Mouse (Mus musculus): ENCODE measurements around the gene Plpp2. TPM values are rescaled to one million over a fixed set of nuclear protein-coding genes. Genes with fewer than 3 reads are reported as not detected.

Plpp2 gene
- polyA plus RNA-seq, 1 experiment from 2014 or later, result 21.8 TPM

DNA sequence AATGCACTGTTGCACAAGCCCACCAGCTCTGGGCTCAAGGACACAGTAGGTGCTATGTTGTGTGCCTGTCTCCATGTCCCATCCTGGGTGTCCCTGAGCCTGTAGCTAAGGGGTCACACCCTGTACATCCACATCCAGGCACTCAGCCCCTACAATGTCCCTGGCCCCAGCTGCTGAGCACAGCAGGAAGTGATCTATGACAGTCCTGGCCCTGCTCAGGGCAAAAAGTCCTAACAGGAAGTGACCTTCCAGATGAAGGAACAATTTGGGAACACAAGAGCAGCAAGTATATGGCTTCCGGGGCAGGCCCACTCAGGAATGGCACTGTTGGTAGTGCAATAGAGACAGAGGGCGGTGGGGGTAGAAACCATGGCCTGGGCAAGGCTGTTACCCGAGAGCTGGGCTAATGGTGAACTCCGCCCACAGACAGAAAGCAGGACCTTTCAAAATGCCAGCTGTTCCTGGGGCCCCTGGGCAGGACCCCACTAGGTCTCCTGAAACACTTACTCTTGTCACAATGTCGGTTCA is 13.6 kb upstream of the Plpp2 start:
- Histone ChIP-seq H3K27ac (replicated peaks; ENCODE audit: low read depth, low read length) (no peak overlapping the region), H3K4me2 (ENCODE audit: low read depth, severe bottlenecking) (no peak overlapping the region), H3K9me3 (ENCODE audit: control insufficient read depth, low read length) (no peaks in the 10 kb centered on the region), H3K27me3 (ENCODE audit: control insufficient read depth, insufficient read depth, low read length) (no peaks in the 10 kb centered on the region), H3K9ac (ENCODE audit: low read length) (no peak overlapping the region), H3K4me3 (ENCODE audit: low read depth, low read length) (no peak overlapping the region), H3K4me1 (ENCODE audit: control insufficient read depth, insufficient read depth, low read length) (no peaks in the 10 kb centered on the region), H3K36me3 (ENCODE audit: control insufficient read depth, insufficient read depth, low read length) (peaks cover 43% of the 10 kb centered on the region)
- DNase-seq (ENCODE audit: low spot score) (no peak), ATAC-seq (ENCODE audit: insufficient number of reproducible peaks, low FRiP score, low TSS enrichment, low read depth) (no peak)
- WGBS, result 79% methylated on average over 5 of the region's 5 CpGs

DNA sequence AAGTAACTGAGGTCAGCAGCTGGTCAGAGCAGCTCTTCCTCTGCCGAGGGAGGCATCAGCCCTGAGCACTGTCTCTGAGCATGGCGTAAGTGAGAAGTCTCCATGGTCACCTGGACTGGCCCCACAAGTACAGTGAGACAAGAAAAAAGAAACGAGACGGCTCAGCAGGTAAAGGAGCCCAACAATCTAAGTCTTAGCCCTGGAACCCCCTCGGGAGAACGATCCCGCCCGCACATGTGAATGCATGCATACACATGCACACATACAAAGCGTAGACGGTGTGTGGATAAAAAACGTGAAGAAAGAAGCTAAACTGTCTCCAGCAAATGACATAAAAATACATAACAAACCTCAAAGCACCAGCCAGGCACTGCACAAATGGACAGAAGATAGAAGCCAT is 12.9 kb upstream of the Plpp2 start:
- DNase-seq (ENCODE audit: low spot score), result no peak
- no peaks in the 10 kb centered on the region for H3K4me1 ChIP-seq (ENCODE audit: control insufficient read depth, insufficient read depth, low read length)
- WGBS, result 93% methylated on average over 11 of the region's 11 CpGs
- peaks cover 45% of the 10 kb centered on the region for H3K36me3 ChIP-seq (ENCODE audit: control insufficient read depth, insufficient read depth, low read length)
- no peak overlapping the region for H3K4me3 ChIP-seq (ENCODE audit: low read depth, low read length)
- no peak overlapping the region for H3K9ac ChIP-seq (ENCODE audit: low read length)
- no peaks in the 10 kb centered on the region for H3K9me3 ChIP-seq (ENCODE audit: control insufficient read depth, low read length)
- H3K4me2 ChIP-seq (ENCODE audit: low read depth, severe bottlenecking), result no peak overlapping the region
- ATAC-seq (ENCODE audit: insufficient number of reproducible peaks, low FRiP score, low TSS enrichment, low read depth), result no peak
- H3K27me3 ChIP-seq (ENCODE audit: control insufficient read depth, insufficient read depth, low read length), result no peaks in the 10 kb centered on the region
- no peak overlapping the region for H3K27ac ChIP-seq (replicated peaks; ENCODE audit: low read depth, low read length)

DNA sequence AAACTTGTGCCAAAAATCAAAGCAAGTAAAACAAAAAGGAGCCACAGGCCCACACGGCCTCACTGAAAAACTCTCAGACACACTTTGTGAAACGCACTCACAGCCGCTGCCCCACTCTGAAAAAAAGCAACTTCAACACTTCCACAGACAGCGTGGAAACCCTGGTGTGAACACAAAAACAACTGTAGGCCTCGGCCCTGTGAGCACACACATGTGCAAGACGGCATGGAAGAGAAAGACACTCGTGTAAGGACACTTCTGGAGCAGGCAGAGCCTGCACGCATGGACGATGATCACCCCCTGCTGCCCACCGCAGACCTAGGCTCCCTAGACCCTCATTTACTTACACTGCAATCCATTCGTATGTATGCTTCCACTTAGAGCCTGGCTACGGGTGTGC is 12.3 kb upstream of the Plpp2 start:
- H3K4me2 ChIP-seq (ENCODE audit: low read depth, severe bottlenecking), result no peak overlapping the region
- peaks cover 45% of the 10 kb centered on the region for H3K36me3 ChIP-seq (ENCODE audit: control insufficient read depth, insufficient read depth, low read length)
- DNase-seq (ENCODE audit: low spot score) (no peak), ATAC-seq (ENCODE audit: insufficient number of reproducible peaks, low FRiP score, low TSS enrichment, low read depth) (no peak)
- H3K27me3 ChIP-seq (ENCODE audit: control insufficient read depth, insufficient read depth, low read length), result no peaks in the 10 kb centered on the region
- H3K9me3 ChIP-seq (ENCODE audit: control insufficient read depth, low read length), result no peaks in the 10 kb centered on the region
- H3K9ac ChIP-seq (ENCODE audit: low read length), result no peak overlapping the region
- H3K4me1 ChIP-seq (ENCODE audit: control insufficient read depth, insufficient read depth, low read length), result no peaks in the 10 kb centered on the region
- no peak overlapping the region for H3K27ac ChIP-seq (replicated peaks; ENCODE audit: low read depth, low read length)
- WGBS, result 92% methylated on average over 12 of the region's 12 CpGs
- H3K4me3 ChIP-seq (ENCODE audit: low read depth, low read length), result no peak overlapping the region

DNA sequence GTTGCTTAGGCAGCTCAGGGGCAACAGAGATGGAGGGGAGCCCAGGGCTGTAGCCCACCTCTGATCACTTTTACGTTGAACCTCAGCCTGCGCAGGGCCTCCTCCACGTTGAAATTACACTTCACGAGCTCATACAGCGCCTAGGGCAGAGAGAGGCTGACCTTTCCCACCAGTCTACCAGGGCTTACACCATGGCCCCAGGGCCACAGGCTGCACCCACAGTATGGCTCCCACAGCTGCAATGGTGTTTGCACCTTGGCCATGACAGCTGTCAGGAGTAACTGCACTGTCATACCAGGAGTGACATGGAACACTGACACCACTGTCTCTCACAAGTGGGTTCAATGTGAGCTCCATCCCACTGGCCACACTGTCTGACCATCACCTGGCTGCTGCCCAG is 11.0 kb upstream of the Plpp2 start:
- 88% methylated on average over 5 of the region's 5 CpGs for WGBS
- no peaks in the 10 kb centered on the region for H3K27me3 ChIP-seq (ENCODE audit: control insufficient read depth, insufficient read depth, low read length)
- H3K4me1 ChIP-seq (ENCODE audit: control insufficient read depth, insufficient read depth, low read length), result no peaks in the 10 kb centered on the region
- H3K36me3 ChIP-seq (ENCODE audit: control insufficient read depth, insufficient read depth, low read length), result peaks cover 47% of the 10 kb centered on the region
- H3K4me3 ChIP-seq (ENCODE audit: low read depth, low read length), result no peak overlapping the region
- no peak overlapping the region for H3K9ac ChIP-seq (ENCODE audit: low read length)
- ATAC-seq (ENCODE audit: insufficient number of reproducible peaks, low FRiP score, low TSS enrichment, low read depth), result no peak
- no peak overlapping the region for H3K4me2 ChIP-seq (ENCODE audit: low read depth, severe bottlenecking)
- H3K27ac ChIP-seq (replicated peaks; ENCODE audit: low read depth, low read length), result no peak overlapping the region
- no peak for DNase-seq (ENCODE audit: low spot score)
- H3K9me3 ChIP-seq (ENCODE audit: control insufficient read depth, low read length), result no peaks in the 10 kb centered on the region

DNA sequence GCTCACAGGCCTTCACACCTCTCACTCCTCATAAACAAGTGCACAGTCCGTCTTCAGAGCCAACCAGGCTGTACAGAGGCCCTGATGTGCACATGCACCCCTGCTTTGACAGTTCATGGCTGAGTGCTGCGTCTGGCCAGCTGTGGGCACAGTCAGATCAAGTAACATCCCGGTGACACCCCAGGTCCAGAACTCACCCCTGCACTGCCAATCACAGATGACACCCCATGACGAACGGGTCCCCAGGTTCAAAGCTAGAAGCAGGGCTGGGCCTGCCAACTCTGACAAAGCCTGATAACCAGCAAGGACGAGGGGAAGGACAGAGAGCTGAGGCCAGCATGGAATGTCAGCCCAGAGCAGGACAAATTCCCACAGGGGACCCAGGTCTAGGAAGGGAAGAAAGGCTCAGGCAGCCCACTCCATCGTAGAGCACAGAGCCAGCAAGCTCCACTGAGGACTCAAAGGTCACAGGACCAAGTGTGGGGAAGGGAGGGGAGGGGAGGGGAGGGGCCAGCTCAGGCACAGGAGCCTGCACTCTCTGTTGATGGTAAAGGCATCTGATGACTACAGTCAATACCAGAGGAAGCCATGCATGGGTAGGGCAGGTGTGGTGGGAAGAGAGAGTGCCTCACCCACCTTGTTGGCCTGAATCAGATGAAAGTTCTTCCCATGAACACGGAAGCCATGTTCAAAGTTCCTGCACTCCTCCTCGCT is 10.4 kb upstream of the Plpp2 start:
- no peaks in the 10 kb centered on the region for H3K9me3 ChIP-seq (ENCODE audit: control insufficient read depth, low read length)
- 87% methylated on average over 9 of the region's 9 CpGs for WGBS
- H3K4me3 ChIP-seq (ENCODE audit: low read depth, low read length), result no peak overlapping the region
- ATAC-seq (ENCODE audit: insufficient number of reproducible peaks, low FRiP score, low TSS enrichment, low read depth) (no peak), DNase-seq (ENCODE audit: low spot score) (no peak)
- no peak overlapping the region for H3K9ac ChIP-seq (ENCODE audit: low read length)
- no peaks in the 10 kb centered on the region for H3K4me1 ChIP-seq (ENCODE audit: control insufficient read depth, insufficient read depth, low read length)
- no peaks in the 10 kb centered on the region for H3K27me3 ChIP-seq (ENCODE audit: control insufficient read depth, insufficient read depth, low read length)
- no peak overlapping the region for H3K4me2 ChIP-seq (ENCODE audit: low read depth, severe bottlenecking)
- H3K27ac ChIP-seq (replicated peaks; ENCODE audit: low read depth, low read length), result no peak overlapping the region
- peaks cover 45% of the 10 kb centered on the region for H3K36me3 ChIP-seq (ENCODE audit: control insufficient read depth, insufficient read depth, low read length)

DNA sequence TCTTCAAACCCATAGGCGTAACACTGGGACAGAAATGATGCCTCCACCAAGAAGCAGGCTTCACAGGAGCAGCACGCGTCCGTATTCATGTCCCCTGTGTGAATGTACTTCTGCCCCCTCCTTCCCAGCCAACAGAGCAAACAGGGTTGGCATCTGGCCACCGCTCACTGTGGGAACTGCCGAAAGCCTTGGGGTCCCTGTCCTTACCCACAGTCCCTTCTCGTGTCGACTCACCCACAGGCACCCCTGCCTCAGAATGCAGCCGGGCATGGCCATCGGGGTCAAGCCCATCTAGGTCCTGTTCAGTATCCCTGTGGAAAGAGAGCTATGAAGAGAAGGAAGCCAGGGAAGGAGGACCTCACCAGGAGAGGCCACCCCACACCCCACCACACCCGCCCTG is 8.6 kb upstream of the Plpp2 start:
- DNase-seq (ENCODE audit: low spot score) (peak; percentile 18), ATAC-seq (ENCODE audit: insufficient number of reproducible peaks, low FRiP score, low TSS enrichment, low read depth) (no peak)
- Histone ChIP-seq H3K4me1 (ENCODE audit: control insufficient read depth, insufficient read depth, low read length) (no peaks in the 10 kb centered on the region), H3K4me2 (ENCODE audit: low read depth, severe bottlenecking) (no peak overlapping the region), H3K9ac (ENCODE audit: low read length) (no peak overlapping the region), H3K27me3 (ENCODE audit: control insufficient read depth, insufficient read depth, low read length) (no peaks in the 10 kb centered on the region), H3K27ac (replicated peaks; ENCODE audit: low read depth, low read length) (no peak overlapping the region), H3K36me3 (ENCODE audit: control insufficient read depth, insufficient read depth, low read length) (peaks cover 32% of the 10 kb centered on the region), H3K4me3 (ENCODE audit: low read depth, low read length) (no peak overlapping the region), H3K9me3 (ENCODE audit: control insufficient read depth, low read length) (no peaks in the 10 kb centered on the region)
- 94% methylated on average over 11 of the region's 11 CpGs for WGBS

DNA sequence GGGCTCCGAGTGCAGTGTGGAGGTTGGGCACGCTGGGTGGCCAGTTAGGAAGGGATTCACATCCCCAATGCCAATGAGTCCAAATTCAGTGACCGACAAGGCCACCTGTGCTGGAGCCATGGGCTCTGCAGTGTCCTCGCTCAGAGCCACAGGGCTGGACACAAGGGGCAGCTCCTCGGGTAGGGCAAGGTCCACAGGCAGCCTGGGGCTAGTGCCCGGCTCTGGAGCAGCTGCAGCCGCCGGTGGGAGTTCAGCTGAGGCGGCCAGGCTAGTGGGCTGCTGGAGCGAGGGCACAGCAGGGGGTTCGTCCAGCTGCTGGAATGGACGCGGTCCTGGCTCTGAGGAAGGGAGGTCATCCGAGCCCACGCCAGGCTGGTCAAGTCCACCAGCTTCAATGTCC is 7.9 kb upstream of the Plpp2 start:
- ATAC-seq (ENCODE audit: insufficient number of reproducible peaks, low FRiP score, low TSS enrichment, low read depth) (no peak), DNase-seq (ENCODE audit: low spot score) (no peak)
- Histone ChIP-seq H3K27me3 (ENCODE audit: control insufficient read depth, insufficient read depth, low read length) (no peaks in the 10 kb centered on the region), H3K4me3 (ENCODE audit: low read depth, low read length) (no peak overlapping the region), H3K36me3 (ENCODE audit: control insufficient read depth, insufficient read depth, low read length) (peaks cover 30% of the 10 kb centered on the region), H3K4me1 (ENCODE audit: control insufficient read depth, insufficient read depth, low read length) (no peaks in the 10 kb centered on the region), H3K9me3 (ENCODE audit: control insufficient read depth, low read length) (no peaks in the 10 kb centered on the region), H3K27ac (replicated peaks; ENCODE audit: low read depth, low read length) (no peak overlapping the region), H3K9ac (ENCODE audit: low read length) (no peak overlapping the region), H3K4me2 (ENCODE audit: low read depth, severe bottlenecking) (no peak overlapping the region)
- 87% methylated on average over 15 of the region's 15 CpGs for WGBS

DNA sequence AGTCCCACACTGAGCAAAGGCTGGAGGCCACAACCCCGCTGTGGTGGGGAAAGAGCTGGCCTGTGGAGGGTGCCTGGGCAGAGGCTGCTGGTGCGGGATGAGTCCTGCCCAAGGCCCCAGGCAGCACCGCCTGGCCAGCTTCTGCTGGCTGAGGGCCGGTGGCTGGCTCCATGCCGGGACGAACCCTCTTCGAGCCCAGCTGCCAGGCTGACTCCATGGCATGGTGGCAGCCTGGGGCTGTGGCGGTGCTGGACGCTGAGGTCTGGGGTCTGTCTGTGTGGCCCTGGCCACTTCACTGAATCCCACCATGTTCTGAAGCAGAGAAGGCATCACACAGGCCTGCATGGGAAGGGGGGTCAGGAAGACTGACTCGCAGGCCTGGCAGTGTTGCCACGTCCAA is 7.2 kb upstream of the Plpp2 start:
- no peaks in the 10 kb centered on the region for H3K4me1 ChIP-seq (ENCODE audit: control insufficient read depth, insufficient read depth, low read length)
- peaks cover 27% of the 10 kb centered on the region for H3K36me3 ChIP-seq (ENCODE audit: control insufficient read depth, insufficient read depth, low read length)
- no peak for ATAC-seq (ENCODE audit: insufficient number of reproducible peaks, low FRiP score, low TSS enrichment, low read depth)
- no peak overlapping the region for H3K9ac ChIP-seq (ENCODE audit: low read length)
- no peak overlapping the region for H3K4me2 ChIP-seq (ENCODE audit: low read depth, severe bottlenecking)
- no peak overlapping the region for H3K4me3 ChIP-seq (ENCODE audit: low read depth, low read length)
- no peak overlapping the region for H3K27ac ChIP-seq (replicated peaks; ENCODE audit: low read depth, low read length)
- DNase-seq (ENCODE audit: low spot score), result no peak
- WGBS, result 93% methylated on average over 11 of the region's 11 CpGs
- no peaks in the 10 kb centered on the region for H3K9me3 ChIP-seq (ENCODE audit: control insufficient read depth, low read length)
- no peaks in the 10 kb centered on the region for H3K27me3 ChIP-seq (ENCODE audit: control insufficient read depth, insufficient read depth, low read length)

Data from limb, embryonic 11.5 days (tissue).